Mouse (Mus musculus) left cerebral cortex, adult 11 months (tissue): ENCODE results near the gene Elobl.
A peak's percentile ranks its signal among the peaks of the same experiment; 100 is the strongest.
"Not testable (repeated sequence)": the region's sequence is repeated elsewhere in the genome, so short reads cannot be mapped to it uniquely, and the experiment has no call there.

Source experiments
- DNase-seq: peaks from one replicate; pipeline ENCODE4 v3.0.0; 2022; ENCODE audit warnings: low spot score

Gene Elobl

GRCm38 (mm10) chr11:88966881-88967361, at the start of gene Elobl:
Gene Elobl (minus strand): TSS chr11:88966931.
- no peak for DNase-seq

GRCm38 (mm10) chr11:89012241-89012640, 45.5 kb upstream of the Elobl start:
- no peak for DNase-seq

GRCm38 (mm10) chr11:89009496-89009895, 42.8 kb upstream of the Elobl start:
- no peak for DNase-seq

GRCm38 (mm10) chr11:89009066-89009465, 42.3 kb upstream of the Elobl start:
- DNase-seq: no peak

GRCm38 (mm10) chr11:89007582-89007981, 40.9 kb upstream of the Elobl start:
- DNase-seq: no peak

- no peak for DNase-seq
These were observed 39.7 kb upstream of the Elobl start for GRCm38 (mm10) chr11:89006404-89006803.

GRCm38 (mm10) chr11:89005473-89005872, 38.7 kb upstream of the Elobl start:
- no peak for DNase-seq

- no peak for DNase-seq
These were observed 37.0 kb upstream of the Elobl start for GRCm38 (mm10) chr11:89003726-89004125.

GRCm38 (mm10) chr11:89003078-89003477, 36.3 kb upstream of the Elobl start:
- DNase-seq: no peak

GRCm38 (mm10) chr11:89002621-89003020, 35.9 kb upstream of the Elobl start:
- no peak for DNase-seq

GRCm38 (mm10) chr11:89002068-89002467, 35.3 kb upstream of the Elobl start:
- DNase-seq: no peak

GRCm38 (mm10) chr11:89001569-89001968, 34.8 kb upstream of the Elobl start:
- no peak for DNase-seq

- no peak for DNase-seq
These were observed 33.7 kb upstream of the Elobl start for GRCm38 (mm10) chr11:89000527-89000819.

- no peak for DNase-seq
These were observed 33.2 kb upstream of the Elobl start for GRCm38 (mm10) chr11:88999723-89000526.

GRCm38 (mm10) chr11:88998974-88999722, 32.4 kb upstream of the Elobl start, which contains the start of gene Trim25:
Gene Trim25 (plus strand): TSS chr11:88999376.
- peak; percentile 33 for DNase-seq

GRCm38 (mm10) chr11:88998406-88998805, 31.7 kb upstream of the Elobl start:
- DNase-seq: no peak

GRCm38 (mm10) chr11:88997343-88997742, 30.6 kb upstream of the Elobl start:
- DNase-seq: not testable (repeated sequence)

GRCm38 (mm10) chr11:88996427-88996826, 29.7 kb upstream of the Elobl start:
- DNase-seq: no peak

GRCm38 (mm10) chr11:88995616-88996015, 28.9 kb upstream of the Elobl start:
- DNase-seq: no peak

GRCm38 (mm10) chr11:88994492-88994891, 27.8 kb upstream of the Elobl start:
- DNase-seq: no peak

- DNase-seq: no peak
These were observed 26.9 kb upstream of the Elobl start for GRCm38 (mm10) chr11:88993625-88994024.

- no peak for DNase-seq
These were observed 26.5 kb upstream of the Elobl start for GRCm38 (mm10) chr11:88993186-88993585.

GRCm38 (mm10) chr11:88989530-88989929, 22.8 kb upstream of the Elobl start:
- DNase-seq: no peak
